Mouse (Mus musculus) erythroblast, embryonic 14.5 days (primary cell): ENCODE measurements around the gene Gbf1.

ENCODE experiments used
- GATA1 ChIP-seq: IDR thresholded peaks from 2 replicates; pipeline ENCODE4 v1.6.1; 2012; ENCODE audit warnings: low read length, inconsistent platforms, mixed read lengths
- TAL1 ChIP-seq: IDR thresholded peaks from 3 replicates; pipeline ENCODE4 v1.6.1; 2012; ENCODE audit warnings: low read length, inconsistent platforms, mixed read lengths

- TF ChIP-seq GATA1 (no peak), TAL1 (no peak)
Measured at GRCm38 (mm10) chr19:46322996-46323572, 170.8 kb downstream of the Gbf1 start.
